Mouse (Mus musculus) T-helper 17 cell (primary cell): ENCODE results near the gene Mfng.

Experiments used
- in situ Hi-C, 2 experiments: fragments of 300-600 bp; cut with MboI, MseI; formaldehyde crosslinking; loops; 1 replicate in 1 of 2; 2 replicates in 1 of 2; pipeline ENCODE4 v1.15.1; 2025; ENCODE audit warnings: high pct_unique_total_duplicates in 2 of 2

Mfng gene

GRCm38 (mm10) chr15:78788042-78788441, 14.8 kb upstream of the Mfng start:
- in situ Hi-C loops, result no loop called here

DNA sequence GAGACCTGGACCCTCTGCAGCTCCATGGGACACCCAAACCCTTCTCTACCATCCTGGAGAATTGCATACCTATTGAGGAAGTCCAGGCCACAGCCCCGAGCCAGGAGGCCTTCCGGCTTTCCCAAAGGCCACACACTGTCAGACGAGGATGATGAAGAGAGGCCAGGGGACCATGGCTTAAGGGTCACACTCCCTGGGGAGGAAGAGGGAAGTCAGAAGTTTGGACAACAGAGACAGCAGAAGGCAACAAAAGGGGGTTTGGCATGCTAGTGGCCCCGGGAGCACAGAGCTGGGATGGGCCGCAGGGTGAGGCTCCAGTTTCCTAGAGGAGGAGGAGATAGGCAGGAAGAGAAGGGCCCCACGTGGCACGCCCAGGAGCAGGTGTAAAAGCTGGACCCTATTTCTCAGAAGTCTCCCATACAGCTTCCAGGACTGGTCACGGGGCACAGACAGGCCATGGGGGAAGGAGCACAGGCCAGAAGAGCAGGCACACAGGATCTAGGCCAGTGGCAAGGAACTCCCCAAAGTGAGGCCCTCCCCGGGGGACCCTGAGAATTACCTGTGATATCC, 14.1 kb upstream of the Mfng start:
- in situ Hi-C loops, result no loop called here

GRCm38 (mm10) chr15:78786411-78786818, 13.1 kb upstream of the Mfng start:
- in situ Hi-C loops, result no loop called here

DNA sequence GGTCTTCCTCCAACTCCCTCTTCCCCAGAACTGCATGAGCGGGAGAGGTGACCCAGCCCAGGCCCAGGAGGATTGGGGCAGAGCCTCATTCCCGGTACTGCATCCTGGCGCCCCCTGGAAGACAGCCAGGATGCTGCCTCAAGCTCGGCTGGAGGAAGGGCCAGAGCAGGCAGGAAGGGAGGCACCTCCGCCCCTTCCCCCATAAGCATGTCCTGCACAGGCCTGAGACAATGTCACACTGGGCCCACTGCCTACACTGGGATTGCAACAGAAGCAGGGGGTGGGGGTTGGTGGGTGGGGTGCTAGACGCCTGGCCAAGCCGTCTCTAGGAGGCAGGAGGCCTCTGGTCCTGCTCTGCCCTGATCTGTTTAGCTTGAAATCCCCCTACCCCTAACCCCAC, 12.7 kb upstream of the Mfng start:
- in situ Hi-C loops, result no loop called here

GRCm38 (mm10) chr15:78785258-78785657, 12.0 kb upstream of the Mfng start:
- in situ Hi-C loops, result no loop called here

- in situ Hi-C loops, result no loop called here
Measured at GRCm38 (mm10) chr15:78784520-78784919, 11.2 kb upstream of the Mfng start.

DNA sequence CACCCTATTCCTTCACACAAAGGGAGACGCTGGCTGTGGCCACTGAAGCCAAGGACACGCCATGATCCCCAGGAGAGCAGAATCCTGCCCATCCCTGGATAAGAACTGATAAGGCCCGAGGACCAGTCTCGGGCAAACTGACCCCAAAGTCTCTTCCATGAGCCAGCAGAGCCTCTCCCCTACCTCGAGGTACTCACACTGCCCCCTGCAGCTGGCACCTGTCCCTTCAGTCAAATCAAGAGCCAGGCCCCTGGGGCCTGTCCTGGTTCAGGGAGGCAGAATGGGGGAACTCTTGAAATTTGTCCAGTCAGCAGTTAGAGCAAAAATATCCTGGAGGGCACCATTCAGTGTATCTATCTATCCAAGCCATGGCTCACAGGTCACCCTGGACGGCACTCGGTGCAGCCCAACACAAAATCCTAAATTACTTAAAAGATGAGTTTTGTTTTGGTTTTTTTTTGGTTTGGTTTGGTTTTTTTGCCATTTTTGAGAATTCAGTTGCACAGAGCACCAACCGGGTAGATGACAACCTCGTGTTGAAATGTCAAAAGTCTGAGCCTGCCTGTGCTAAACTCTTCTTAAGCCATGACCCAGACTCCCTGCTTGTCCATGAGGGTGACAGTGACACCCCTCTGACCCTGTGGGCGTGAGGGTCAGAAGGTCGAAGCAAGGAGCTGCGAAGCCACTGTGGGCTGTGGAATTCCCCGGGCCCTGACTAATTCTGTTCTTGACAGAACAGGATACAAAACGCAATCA, 9.3 kb upstream of the Mfng start:
- in situ Hi-C loops, result no loop called here

GRCm38 (mm10) chr15:78780908-78781307, 7.6 kb upstream of the Mfng start:
- in situ Hi-C loops, result no loop called here

DNA sequence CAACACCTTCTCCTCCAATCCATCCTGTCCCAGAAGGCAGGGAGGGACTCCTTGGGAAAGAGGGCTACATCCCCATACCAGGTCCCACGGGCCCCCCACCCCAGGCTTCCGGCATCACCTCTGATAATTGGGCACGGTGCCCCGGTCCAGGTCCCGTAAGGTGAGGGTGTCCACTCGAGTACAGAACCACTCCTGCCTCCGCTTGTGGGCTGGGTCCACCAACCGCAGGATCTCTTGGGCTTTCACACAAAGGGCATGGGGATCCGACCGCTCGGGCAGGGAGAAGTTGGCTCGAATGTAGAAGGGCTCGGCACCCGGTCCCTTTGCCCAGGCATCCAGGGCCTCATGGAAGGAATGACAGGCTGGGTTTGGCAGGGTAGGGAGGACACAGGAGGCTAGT, 7.1 kb upstream of the Mfng start:
- in situ Hi-C loops, result no loop called here

DNA sequence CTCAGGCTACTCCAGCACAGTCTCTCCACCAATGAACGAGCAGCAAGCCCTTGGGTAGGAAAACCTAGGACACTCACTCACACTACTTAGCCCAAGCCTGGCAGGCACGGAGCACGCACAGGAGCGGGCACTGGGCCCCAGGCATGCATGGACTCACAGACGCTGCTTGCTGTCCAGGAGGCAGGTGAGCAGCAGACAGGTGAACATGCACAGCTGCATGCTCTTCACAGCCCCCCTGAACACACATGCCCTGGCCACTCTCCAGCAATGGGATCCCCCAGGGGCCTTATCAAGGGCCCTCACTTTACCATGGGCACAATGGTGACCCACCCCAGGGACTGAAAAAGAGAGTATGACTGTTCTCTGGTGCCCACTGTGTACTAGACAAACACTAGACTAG, 6.4 kb upstream of the Mfng start:
- in situ Hi-C loops, result no loop called here

DNA sequence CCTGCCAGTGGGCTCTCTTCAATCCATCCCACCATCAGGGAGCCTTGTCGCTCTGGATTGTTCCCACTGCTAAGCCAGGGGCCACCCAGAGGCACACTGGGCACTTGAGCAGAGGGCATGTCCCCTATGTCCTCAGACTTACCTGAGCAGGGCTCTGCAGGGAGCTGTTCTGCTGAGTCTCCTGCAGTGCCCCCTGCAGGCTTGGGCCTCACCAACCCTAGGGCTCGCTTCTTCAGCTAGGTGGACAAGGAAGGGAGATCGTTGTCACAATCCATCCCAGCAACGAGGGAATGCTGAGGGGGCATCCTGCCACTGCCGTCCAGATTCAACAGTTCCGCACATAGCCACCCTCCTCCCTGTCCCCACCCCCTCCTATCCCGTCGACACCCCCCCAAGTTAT, 6.0 kb upstream of the Mfng start:
- in situ Hi-C loops, result no loop called here

DNA sequence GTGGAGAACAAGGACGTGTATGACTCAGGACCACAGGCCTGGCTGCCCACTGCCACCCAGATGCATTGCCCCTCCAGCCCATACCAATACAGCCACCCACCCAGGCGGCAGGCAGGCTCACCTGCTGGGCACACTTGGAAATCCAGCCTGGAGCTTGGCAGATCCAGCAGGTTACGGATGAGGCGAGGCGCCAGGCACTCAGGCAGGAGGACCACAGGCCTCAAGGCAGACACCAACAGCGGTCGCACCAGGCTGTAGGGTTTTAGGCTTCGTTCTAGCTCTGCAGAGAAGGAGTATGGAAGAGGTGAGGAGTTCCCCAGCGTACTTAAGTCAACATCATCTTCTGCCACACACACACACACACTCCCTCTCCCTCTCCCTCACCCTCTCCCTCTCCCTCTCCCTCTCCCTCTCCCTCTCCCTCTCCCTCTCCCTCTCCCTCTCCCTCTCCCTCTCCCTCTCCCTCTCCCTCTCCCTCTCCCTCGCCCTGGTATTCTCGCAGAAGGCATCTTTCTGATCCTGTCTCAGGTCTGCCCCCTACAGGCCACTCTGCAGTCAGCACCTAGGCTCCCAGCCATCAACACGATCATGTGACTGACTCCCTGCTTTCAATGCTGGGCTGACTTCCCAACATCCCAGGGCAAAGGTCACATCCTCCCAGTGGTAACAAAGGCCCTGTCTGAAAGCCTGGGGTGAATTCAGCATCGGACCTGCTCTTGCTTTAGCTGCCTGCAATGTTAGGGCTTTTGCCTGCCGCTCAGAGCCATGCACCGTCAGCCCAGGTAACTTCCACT, 5.0 kb upstream of the Mfng start:
- in situ Hi-C loops, result no loop called here

DNA sequence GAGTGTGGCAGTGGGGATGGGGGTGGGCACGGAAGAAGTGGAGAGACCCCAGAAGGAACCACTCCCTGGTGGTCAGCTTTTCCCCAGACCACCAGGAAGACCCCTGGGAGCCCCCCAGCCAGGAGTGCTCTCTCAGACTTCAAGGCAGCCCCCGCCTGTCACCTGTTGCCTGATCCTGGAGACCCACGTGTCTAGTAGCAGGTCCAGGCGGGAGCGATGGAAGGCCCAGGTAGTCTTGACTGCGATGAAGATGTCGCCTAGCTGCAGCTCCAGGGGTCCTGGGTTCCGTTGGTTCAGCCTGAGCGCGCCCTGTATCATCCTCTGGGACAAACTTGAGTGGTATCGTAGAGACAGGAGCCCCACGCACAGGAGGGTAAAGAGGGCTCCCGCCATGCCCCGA, 419 bp downstream of the Mfng start:
- in situ Hi-C loops, result no loop called here

DNA sequence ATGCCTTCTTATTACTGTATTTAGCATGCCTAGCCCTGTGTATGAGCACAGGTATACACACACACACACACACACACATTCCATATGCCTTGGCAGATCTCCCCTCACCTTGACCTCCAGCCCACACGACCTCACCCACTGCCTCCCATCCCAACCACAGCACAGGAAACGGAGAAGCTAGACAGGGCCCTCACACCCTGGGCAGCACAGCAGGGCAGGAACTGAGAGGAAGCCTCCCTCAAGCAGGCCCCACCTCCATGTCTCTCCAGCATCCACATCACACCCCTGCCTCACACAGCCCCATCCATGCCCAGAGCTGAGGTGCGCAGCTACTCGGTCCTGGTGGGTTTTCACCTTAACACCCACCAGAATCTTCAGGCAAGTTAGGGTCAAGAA, 909 bp downstream of the Mfng start:
- in situ Hi-C loops, result no loop called here

DNA sequence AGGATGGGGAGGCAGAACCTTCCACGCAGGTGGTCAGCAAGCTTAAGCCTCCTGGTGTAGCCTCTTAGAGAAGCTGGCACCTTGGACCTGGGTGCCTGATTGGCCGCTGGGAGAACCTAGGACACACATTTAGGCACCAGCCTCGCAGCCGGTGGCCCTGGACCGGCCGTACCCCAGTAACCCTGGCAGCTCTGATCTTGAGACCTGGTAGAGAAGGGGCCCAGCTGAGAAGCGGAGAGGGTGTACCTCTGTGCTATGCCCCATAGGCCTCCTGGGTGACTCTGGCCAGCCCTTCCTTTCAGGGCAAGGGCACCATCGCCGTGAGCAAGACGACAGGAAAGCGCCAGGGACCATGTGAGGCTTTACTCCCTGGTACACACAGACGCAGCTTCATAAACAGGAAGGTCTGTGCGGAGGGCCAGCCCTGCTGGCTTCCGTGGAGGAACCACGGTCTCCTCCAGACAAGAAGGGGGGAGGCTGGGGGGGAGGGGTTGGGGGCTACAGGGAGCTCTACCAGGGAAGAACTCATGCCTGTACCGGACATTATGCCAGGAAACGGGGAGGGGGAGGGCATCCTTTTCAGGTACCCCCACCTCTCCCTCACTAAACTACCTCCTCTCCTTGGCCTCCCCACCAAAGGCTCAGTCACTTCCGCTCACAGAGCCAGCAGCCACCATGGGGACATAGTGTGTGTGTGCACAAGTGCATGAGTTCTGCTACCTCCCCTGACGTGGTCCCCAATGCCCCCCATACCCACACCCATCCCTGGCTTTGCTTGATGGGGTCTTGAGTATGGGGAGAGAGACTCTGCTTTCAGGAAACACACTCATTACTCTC, 1.5 kb downstream of the Mfng start:
- in situ Hi-C loops, result no loop called here

GRCm38 (mm10) chr15:78770983-78771355, 2.3 kb downstream of the Mfng start:
- in situ Hi-C loops, result no loop called here

DNA sequence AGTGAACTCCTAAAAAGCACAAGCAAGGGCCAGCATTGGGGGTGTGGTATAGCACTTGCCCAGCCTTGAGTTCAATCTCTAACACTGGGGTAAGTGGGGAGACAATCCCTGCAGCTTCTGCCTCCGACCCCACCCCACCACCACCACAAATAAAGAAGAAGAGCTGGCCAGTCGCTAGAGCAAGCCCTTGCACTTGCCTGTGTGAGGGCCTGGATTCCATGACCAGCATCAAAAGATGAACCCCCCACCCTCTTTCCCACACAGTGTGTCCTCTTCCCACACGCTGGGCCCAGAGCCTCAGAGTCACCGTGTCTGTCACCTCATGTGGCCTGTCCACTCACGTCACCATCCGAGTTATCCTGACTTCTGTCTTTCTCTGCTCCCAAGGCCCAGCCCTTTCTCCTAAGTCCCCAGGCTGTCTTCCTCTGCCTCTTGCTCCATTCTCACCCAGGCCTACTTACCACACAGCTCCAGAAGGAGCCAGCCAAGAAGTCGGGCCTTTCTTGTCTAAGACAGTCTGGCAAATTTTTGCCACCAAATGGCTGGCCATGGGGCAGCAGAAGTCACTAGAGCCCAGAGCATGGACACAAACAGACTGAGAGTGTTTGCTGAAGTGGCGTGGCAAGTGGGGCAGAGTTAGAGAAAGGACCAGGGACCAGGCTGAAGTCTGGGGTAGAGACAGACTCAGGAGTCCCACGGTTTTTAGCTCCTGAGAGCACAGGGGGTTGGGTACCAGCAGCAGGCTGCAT, 2.9 kb downstream of the Mfng start:
- in situ Hi-C loops, result no loop called here

DNA sequence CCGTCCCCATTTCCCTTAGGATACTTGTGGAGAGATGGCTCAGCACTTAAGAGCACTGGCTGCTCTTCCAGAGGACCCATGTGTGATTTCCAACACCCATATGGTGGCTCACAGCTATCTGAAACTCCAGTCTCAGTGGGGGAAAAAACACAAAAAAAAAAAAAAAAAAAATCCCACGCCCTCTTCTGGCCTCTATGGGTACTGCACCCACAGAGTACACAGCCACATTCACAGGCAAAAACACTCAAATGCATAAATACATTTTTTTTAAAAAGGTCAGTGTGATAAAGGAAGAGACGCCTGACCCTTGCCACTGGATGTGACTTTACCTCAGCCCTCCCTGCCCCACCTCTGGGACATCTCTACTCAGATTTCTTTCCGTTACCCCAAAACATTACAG, 4.2 kb downstream of the Mfng start:
- in situ Hi-C loops, result no loop called here

DNA sequence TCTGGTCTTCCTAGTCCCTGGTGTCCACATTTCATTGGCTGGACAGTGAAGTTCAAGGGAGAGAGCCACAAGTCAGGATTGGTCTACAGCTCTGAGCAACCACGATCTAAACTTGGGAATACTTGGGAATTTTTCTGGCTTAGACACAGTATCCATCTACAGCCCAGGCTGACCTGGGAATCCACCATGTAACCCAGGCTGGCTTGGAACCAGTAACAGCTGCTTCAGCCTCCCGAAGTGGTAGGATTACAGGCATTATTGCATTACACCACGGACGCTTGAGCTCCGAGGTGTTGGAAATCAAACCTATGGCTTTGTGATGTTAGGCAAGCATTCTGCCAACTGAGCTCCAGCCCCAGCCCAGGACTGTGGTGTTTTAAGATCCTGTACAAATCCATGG, 9.6 kb downstream of the Mfng start:
- in situ Hi-C loops, result no loop called here

GRCm38 (mm10) chr15:78763210-78763609, 10.1 kb downstream of the Mfng start:
- in situ Hi-C loops, result no loop called here

- in situ Hi-C loops, result no loop called here
Measured at GRCm38 (mm10) chr15:78761112-78761511, 12.2 kb downstream of the Mfng start.
